Mouse (Mus musculus): ENCODE results near the gene Glyatl3.

Glyatl3 gene

GRCm38 (mm10) chr17:40914250-40914649, at the start of gene Glyatl3:
TSS of gene Glyatl3 (minus strand) at chr17:40914350.
- DNase-seq (ENCODE audit: low spot score in 2 of 2): no peak

DNA sequence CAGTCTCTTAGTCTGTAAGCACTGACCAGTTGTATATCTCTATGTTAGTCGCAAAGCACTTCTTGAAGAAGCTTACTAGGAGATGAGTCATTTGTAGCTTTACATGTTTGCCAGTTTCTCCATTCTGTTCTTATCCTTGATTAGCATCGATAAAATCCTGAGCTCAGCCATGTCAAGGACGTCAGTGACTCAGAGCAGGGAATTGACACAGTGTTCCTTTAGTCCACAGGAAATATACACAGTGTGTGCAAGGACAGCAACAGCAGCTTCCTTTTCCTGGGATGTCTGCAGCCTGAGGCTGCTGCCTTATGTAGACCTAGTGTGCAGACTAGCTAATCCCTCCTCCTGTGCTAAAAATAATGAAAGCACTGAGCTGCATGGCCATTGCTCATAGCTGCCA, 34.4 kb upstream of the Glyatl3 start:
- no peak for DNase-seq (ENCODE audit: low spot score in 2 of 2)

- DNase-seq (ENCODE audit: low spot score in 2 of 2): peak; percentile 100
These were observed 20.5 kb upstream of the Glyatl3 start, which contains the start of the genes Mut and Cenpq for GRCm38 (mm10) chr17:40934420-40935231. TSS of gene Mut (plus strand) at chr17:40934685. TSS of gene Cenpq (minus strand) at chr17:40935047.

DNA sequence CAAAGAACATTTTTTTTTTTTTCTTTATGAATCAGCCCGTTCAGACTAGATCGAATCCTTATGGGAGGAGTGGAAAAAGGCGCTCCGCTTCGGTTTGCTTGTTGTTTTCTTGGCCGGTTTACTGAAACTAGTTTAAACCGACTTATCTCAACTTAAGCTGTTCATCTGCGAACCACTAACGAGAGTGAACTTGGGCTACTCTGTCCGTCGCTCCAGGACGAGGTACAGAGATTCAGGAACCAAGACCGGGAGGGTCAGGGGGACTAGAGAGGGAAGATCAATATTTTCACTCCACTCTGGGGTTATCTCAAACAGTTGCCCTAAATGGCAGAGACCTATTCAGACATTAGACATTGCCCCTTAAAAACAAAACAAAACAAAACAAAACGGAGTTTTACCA, 19.8 kb upstream of the Glyatl3 start:
- no peak for DNase-seq (ENCODE audit: low spot score in 2 of 2)

- no peak for DNase-seq (ENCODE audit: low spot score in 2 of 2)
These were observed 1.3 kb upstream of the Glyatl3 start for GRCm38 (mm10) chr17:40915499-40915898.

DNA sequence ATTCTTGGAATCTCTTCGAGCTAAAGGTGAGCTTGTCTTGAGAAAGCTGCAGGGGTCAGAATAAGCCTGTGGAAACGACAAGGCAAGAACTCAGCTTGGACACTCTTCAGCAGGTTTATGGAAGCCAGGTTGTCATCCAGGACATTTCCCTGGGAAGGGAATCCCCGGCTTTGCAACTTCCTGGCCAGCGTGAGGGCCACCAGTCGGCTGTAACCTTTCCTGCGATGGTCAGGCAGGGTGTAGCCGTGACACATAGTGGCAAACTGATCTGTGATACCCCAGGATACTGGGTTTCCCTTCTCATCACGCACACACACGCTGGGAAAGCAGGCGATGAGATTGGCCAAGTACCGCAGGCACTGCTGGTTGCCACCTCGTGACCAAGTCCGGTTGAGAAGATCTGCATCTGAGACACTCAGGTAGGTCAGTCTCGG, 9.4 kb downstream of the Glyatl3 start:
- no peak for DNase-seq (ENCODE audit: low spot score in 2 of 2)

GRCm38 (mm10) chr17:40904056-40904597, 10.0 kb downstream of the Glyatl3 start:
- no peak for DNase-seq (ENCODE audit: low spot score in 2 of 2)

DNA sequence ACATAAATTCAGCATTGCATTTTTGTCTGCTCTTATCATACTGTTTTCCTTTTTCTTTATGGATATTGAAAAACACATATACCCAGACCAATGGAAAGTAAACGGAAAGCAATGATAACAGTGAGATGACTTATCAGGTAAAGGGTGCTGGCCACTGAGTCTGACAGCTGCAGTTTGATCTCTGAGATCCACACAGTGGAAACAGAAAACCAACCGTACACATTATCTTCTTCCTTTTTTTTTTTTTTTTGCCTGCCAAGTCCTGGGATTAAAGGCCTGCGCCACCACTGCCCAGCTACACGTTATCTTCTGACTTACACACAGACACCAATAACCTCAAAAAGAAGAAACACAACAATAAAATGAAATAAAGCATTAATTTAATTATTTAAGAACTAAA, 10.8 kb downstream of the Glyatl3 start:
- no peak for DNase-seq (ENCODE audit: low spot score in 2 of 2)

- no peak for DNase-seq (ENCODE audit: low spot score in 2 of 2)
These were observed 14.3 kb downstream of the Glyatl3 start for GRCm38 (mm10) chr17:40899783-40900363.

DNA sequence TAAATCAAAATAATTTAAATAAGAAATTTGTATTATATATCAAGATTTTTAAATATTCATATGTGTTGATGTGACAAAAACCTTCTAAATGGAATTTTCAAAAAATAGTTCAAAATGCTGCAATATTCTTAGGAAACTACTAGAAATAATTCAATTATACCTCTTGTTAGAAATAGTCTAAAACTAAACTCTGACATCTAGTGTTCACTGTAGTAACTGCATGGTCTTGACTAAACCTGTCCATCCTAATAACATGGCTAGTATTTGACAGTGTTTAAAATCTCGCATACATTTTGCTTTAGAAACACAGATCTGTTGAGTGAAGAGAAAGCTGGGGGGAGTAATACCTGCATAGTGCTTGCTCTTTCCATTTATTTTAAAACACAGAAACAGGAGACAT, 17.3 kb downstream of the Glyatl3 start:
- no peak for DNase-seq (ENCODE audit: low spot score in 2 of 2)

GRCm38 (mm10) chr17:40887849-40888536, 26.2 kb downstream of the Glyatl3 start:
- DNase-seq (ENCODE audit: low spot score in 2 of 2): no peak

DNA sequence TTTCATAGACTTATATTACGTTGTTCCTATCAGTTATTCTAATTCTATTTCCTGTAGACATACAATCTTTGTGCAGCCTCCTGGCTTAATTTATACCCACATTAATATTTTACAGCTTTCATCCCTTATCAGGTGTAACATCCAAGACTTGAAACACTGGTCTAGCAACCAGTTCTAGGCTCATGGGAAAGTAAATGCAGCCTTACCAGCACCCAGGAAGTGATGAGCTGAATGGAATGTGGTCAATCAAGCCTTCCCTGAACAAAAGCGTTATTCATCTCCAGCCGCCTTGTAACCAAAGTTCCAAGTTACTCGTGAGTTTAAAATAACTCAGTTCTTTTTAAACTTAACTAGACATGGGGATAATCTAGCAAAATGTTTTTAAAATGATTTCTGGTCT, 29.0 kb downstream of the Glyatl3 start:
- no peak for DNase-seq (ENCODE audit: low spot score in 2 of 2)

- no peak for DNase-seq (ENCODE audit: low spot score in 2 of 2)
These were observed 32.0 kb downstream of the Glyatl3 start for GRCm38 (mm10) chr17:40882172-40882571.

DNA sequence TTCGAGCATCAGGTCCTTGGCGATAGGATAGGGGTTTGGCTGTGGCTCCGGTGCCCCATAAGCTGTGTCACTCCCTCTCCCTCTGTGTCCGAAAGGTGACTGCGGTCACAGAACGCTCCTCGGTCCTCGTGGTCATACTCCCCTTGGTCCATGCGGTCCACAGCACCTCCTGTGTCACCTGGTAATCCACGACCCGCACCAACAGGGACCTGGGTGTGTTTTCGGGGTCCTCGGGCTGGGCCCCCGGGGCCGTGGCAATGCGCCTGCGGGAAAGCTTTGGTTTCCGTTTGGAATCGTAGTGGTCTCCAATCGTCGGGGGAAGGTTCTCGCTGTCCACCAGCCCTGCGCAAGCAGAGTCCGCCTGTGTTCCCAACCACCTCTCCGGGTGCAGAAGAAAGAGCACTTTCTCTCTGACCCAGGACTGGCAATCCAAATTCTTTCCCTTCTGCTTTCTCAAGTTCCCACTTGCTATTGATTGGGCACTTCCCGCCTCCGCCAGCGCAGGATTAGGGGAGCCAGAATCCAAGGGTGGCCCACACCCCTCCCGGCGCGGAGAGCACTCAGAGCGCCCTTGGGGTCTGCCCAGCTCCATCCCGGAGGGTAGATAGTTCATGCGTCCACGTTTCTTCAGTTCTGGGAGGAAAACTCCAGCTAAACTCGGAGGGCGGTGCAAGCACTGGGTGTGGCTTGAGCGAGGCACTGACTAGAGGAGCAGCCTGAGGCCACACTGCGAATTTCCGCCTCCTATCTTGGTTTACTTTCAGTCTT, 34.0 kb downstream of the Glyatl3 start, which contains the start of gene 9130008F23Rik:
TSS of gene 9130008F23Rik (minus strand) at position 636 of the 768 bp plus-strand sequence.
- DNase-seq (ENCODE audit: low spot score in 2 of 2): peak; percentile 9 to 13

GRCm38 (mm10) chr17:40879528-40879923, 34.6 kb downstream of the Glyatl3 start:
- DNase-seq (ENCODE audit: low spot score in 2 of 2): no peak

DNA sequence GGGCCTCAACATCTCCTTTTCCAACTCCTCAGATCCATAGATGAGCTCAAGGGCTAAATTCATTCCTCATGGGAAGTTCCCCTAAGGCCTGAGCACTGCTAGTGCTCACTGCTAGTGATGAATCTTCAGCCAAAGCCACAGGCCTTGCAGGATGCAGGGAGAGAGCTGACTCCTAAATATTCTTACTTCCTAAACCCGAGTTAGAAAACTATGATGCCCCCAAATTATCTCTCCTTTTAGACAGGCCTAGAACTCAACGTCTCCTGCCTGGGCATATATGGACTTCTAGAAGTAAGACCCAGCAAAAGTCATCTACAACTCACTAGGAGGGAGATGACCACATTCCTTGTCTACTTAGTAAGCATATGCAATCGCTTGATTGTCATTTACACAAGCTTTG, 36.4 kb downstream of the Glyatl3 start:
- DNase-seq (ENCODE audit: low spot score in 2 of 2): no peak

DNA sequence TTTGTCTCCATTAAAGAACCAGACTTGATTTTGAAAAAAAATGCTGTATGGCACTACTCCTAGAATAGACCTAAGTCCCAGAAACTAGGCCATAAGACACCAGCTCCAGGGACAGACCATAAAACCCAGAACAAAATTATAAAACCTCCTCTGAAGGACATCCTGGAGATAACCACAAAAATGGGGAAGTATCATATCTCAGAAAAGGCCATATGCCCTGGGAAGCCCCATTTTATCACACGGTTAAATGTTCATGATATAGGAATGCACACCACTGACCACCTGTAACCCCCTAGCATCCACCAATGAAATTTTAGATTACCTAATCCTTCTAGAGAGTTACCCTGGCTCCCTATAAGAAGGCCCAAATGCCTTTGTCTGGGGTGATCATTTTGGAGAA, 38.6 kb downstream of the Glyatl3 start:
- no peak for DNase-seq (ENCODE audit: low spot score in 2 of 2)

DNA sequence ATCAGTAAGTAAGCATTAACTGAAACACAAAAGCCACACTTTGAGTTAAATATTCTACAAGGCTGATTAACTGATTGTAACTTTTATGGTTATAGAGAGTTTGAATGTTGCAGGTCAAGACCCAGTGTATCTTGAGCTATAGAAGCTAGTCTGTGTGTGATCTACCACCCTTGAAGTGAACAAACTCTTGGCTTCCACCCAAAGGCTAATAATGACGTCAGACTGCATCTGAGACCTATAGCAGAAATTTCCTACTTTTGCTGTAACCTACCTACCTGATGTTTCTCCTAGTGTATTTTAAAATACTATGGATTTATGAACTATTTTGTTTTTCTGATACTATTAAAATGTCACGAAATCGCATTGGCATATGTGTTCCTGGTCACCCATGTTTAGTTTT, 39.4 kb downstream of the Glyatl3 start:
- DNase-seq (ENCODE audit: low spot score in 2 of 2): no peak

DNA sequence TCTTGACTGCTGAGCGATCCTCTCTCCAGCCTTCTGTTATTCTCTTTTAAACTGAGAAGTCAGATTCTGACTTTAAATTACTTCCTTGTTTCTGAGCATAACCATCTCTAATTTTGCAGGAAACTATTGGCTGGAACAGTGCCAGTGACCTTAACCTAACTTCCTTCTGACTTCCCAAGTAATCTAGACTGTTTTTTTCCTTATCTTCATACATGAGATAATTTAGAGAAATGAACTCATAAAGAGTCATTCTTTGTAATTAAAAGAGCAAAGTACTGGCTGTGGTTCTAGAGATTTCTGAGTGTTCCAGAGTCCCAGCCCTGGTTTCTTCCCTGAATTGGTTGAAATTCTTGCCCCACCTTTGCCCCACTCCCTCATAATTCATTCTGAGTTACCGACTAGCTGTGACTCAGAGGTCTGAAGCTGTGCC, 40.6 kb downstream of the Glyatl3 start:
- no peak for DNase-seq (ENCODE audit: low spot score in 2 of 2)

DNA sequence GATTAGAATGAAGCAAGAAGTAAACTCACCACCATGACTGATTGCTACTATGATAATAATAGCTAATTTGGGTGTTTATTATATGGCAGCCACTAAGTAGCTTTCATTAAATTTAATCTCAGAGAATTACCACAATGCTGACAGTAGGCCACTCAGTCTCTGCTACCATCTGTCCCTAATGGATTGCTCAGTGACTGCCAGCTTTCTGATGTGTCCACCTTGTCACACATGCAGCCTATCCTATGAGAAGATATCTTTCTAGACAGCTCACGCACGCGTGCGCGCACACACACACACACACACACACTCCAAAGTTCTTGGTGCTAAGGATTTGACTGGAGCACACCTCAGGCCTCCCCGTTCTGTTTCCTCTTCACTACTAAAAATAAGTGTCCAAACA, 41.5 kb downstream of the Glyatl3 start:
- DNase-seq (ENCODE audit: low spot score in 2 of 2): no peak

DNA sequence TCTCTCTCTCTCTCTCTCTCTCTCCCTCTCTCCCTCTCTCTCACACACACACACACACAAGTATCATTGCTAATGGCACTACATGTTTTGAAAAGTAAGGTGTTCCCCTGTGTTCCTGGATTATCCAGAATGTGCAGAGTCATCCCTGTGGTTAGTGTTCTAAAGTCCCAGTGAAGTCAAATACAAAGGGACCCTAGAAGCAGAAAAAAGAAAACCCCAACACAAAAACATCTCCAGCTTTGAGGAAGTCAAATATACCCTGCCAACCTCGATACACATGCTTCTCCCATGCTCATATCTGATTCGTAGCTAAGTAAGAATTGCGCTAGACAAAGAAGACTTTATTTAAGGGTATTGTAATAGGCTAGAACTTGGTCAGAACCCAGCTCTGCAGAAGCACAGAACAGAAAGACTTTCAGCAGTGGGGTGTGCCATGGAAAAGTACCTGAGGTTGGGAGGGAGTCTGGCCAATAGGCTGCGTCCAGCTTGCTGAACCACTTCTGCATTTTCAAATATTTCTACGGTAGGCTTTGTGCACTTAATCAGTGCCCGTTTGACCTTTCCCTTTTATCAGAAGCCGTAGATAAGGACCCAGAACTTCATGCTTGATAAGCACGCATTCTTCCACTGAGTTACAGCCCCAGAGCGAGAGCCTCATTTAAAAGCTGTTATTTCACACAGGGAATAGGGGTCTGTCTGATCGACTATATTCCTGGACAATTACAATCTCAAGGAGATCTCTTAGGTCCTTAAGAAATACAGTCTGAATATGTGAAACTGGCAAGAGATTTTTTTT, 45.0 kb downstream of the Glyatl3 start:
- no peak for DNase-seq (ENCODE audit: low spot score in 2 of 2)

All from right cerebral cortex, adult 2 months (tissue).